9 mouse cellular contexts compared by ENCODE assay signal in genomic region chr4:139490413-139491055, GRCm38 (mm10). TPM values are rescaled to one million over a fixed set of nuclear protein-coding genes. Genes with fewer than 3 reads are reported as not detected.
DNase-seq lines count a peak whose midpoint lies in the region; ATAC-seq lines count a peak whose summit lies in the region.
"Had no signal": no experiment of that assay in that cellular context is flagged by ENCODE, and none has a peak within 500 bp of the region (broad histone marks: within the 10 kb centered on the region; RNA-seq: fewer than 3 reads in every experiment).

No protein-coding gene starts in this region.

- H3K4me1 ChIP-seq in lung, embryonic 15.5 days, result no peaks in the 10 kb centered on the region

- H3K36me3 ChIP-seq in lung, embryonic 15.5 days, result peaks cover 55% of the 10 kb centered on the region

- no peak overlapping the region for H3K4me2 ChIP-seq in lung, embryonic 15.5 days
- H3K4me2 ChIP-seq: limb, embryonic 15.5 days had no signal

- no peaks in the 10 kb centered on the region for H3K9me3 ChIP-seq in lung, embryonic 15.5 days
- H3K9me3 ChIP-seq: limb, embryonic 15.5 days had no signal

- peak; percentile 36 for DNase-seq in cerebellum, adult 11-12 months
- DNase-seq in cerebellum, adult 8-10 months, result no peak
- peak; percentile 43 for DNase-seq in urinary bladder, postnatal 14 days (ENCODE audit: low spot score)
- DNase-seq in urinary bladder, postnatal 10 days (ENCODE audit: low spot score), result no peak
- DNase-seq in adipocyte (ENCODE audit: low spot score), result no peak
- DNase-seq in thymus, postnatal 36 days, result no peak
- no peak for DNase-seq in c-Kit-positive CD71-positive TER-119-positive erythroid progenitor cells, embryonic 14.5 days (ENCODE audit: low spot score)

- no peaks in the 10 kb centered on the region for H3K27me3 ChIP-seq in lung, embryonic 15.5 days
- H3K27me3 ChIP-seq: limb, embryonic 15.5 days had no signal

- no peak overlapping the region for H3K4me3 ChIP-seq in lung, embryonic 15.5 days
- H3K4me3 ChIP-seq: limb, embryonic 15.5 days had no signal

- H3K9ac ChIP-seq in lung, embryonic 15.5 days, result no peak overlapping the region
- H3K9ac ChIP-seq: limb, embryonic 15.5 days had no signal

- ATAC-seq in lung, embryonic 15.5 days (ENCODE audit: borderline replicate concordance, extremely low read depth, low FRiP score, low TSS enrichment), result no peak

- 75% methylated on average over 11 of the region's 11 CpGs for WGBS in lung, embryonic 15.5 days

- H3K27ac ChIP-seq in lung, embryonic 15.5 days, result peak overlapping the region; percentile 19
- H3K27ac ChIP-seq: limb, embryonic 15.5 days had no signal

RNA-seq across cellular contexts. Expression of gene Iffo2, which starts 39.8 kb away (rescaled TPM):
- polyA plus RNA-seq in lung, embryonic 15.5 days (2015; fragmentation: Nextera tagmentation; extraction: Ambion mirVana), result 3.6 and 4.1 TPM in 2 replicates

Comparison
In these comparisons a context has a peak if more than half of its experiments do, and no peak if none do; other contexts are left out.
1. DNase-seq: peak in cerebellum, adult 11-12 months (single experiment) and urinary bladder, postnatal 14 days (single experiment); none in cerebellum, adult 8-10 months (single experiment), urinary bladder, postnatal 10 days (single experiment), adipocyte (single experiment), thymus, postnatal 36 days (0 of 2) and c-Kit-positive CD71-positive TER-119-positive erythroid progenitor cells, embryonic 14.5 days (single experiment).